Mouse (Mus musculus): ENCODE data around the gene Eif2b4. TPM values are rescaled to one million over a fixed set of nuclear protein-coding genes. Genes with fewer than 3 reads are reported as not detected.

Gene Eif2b4
- polyA plus RNA-seq (2017; shearing (Covaris generic)), result 73.7 TPM

GRCm38 (mm10) chr5:31192939-31193630, at the start of gene Eif2b4, which contains the start of gene Snx17:
Gene Eif2b4, minus strand, starts transcription at chr5:31193430.
Gene Snx17, plus strand, starts transcription at chr5:31193227.

GRCm38 (mm10) chr5:31240637-31241521, 47.6 kb upstream of the Eif2b4 start, which contains the start of the genes Nrbp1 and Gm9970:
Gene Nrbp1, plus strand, starts transcription at chr5:31240864.
Gene Gm9970, minus strand, starts transcription at chr5:31241232.

GRCm38 (mm10) chr5:31220448-31221303, 27.4 kb upstream of the Eif2b4 start, which contains the start of gene Ppm1g:
Gene Ppm1g, minus strand, starts transcription at chr5:31220687.

GRCm38 (mm10) chr5:31201742-31202590, 8.7 kb upstream of the Eif2b4 start, which contains the start of gene Zfp513:
Gene Zfp513, minus strand, starts transcription at chr5:31202303.

GRCm38 (mm10) chr5:31179766-31180630, 13.2 kb downstream of the Eif2b4 start, which contains the start of the genes Gm29609 and Gtf3c2:
Gene Gm29609, minus strand, starts transcription at chr5:31179911.
Gene Gtf3c2, minus strand, starts transcription at chr5:31180144.

GRCm38 (mm10) chr5:31154152-31154553, 39.1 kb downstream of the Eif2b4 start, which contains the start of gene Mpv17:
Gene Mpv17, minus strand, starts transcription at chr5:31154251.

GRCm38 (mm10) chr5:31138241-31138967, 54.8 kb downstream of the Eif2b4 start, which contains the start of gene Ucn:
Gene Ucn, minus strand, starts transcription at chr5:31138829.

Other genes with a start within 250 kb of the Eif2b4 start
- not detected for gene Cgref1, start 247.8 kb downstream of the Eif2b4 start, polyA plus RNA-seq (2017; shearing (Covaris generic))
- gene Preb, start 233.1 kb downstream of the Eif2b4 start, polyA plus RNA-seq (2017; shearing (Covaris generic)), result 204 TPM
- gene Tcf23, start 224.8 kb downstream of the Eif2b4 start, polyA plus RNA-seq (2017; shearing (Covaris generic)), result not detected
- 91.2 TPM for gene Atraid, start 145.1 kb downstream of the Eif2b4 start, polyA plus RNA-seq (2017; shearing (Covaris generic))
- 10.9 TPM for gene Slc5a6, start 144.5 kb downstream of the Eif2b4 start, polyA plus RNA-seq (2017; shearing (Covaris generic))
- 29.7 TPM for gene Cad, start 138.7 kb downstream of the Eif2b4 start, polyA plus RNA-seq (2017; shearing (Covaris generic))
- not detected for gene Dnajc5g, start 87.1 kb downstream of the Eif2b4 start, polyA plus RNA-seq (2017; shearing (Covaris generic))
- gene Slc30a3, start 85.2 kb downstream of the Eif2b4 start, polyA plus RNA-seq (2017; shearing (Covaris generic)), result 0.60 TPM
- gene Trim54, start 76.7 kb downstream of the Eif2b4 start, polyA plus RNA-seq (2017; shearing (Covaris generic)), result not detected
- gene Ucn, start 54.6 kb downstream of the Eif2b4 start, polyA plus RNA-seq (2017; shearing (Covaris generic)), result not detected
- gene Mpv17, start 39.2 kb downstream of the Eif2b4 start, polyA plus RNA-seq (2017; shearing (Covaris generic)), result 48.8 TPM
- 2.1 TPM for gene Gm29609, start 13.5 kb downstream of the Eif2b4 start, polyA plus RNA-seq (2017; shearing (Covaris generic))
- gene Gtf3c2, start 13.3 kb downstream of the Eif2b4 start, polyA plus RNA-seq (2017; shearing (Covaris generic)), result 106 TPM
- 135 TPM for gene Snx17, start 203 bp downstream of the Eif2b4 start, polyA plus RNA-seq (2017; shearing (Covaris generic))
- 27.9 TPM for gene Zfp513, start 8.9 kb upstream of the Eif2b4 start, polyA plus RNA-seq (2017; shearing (Covaris generic))
- gene Ppm1g, start 27.3 kb upstream of the Eif2b4 start, polyA plus RNA-seq (2017; shearing (Covaris generic)), result 57.5 TPM
- gene Nrbp1, start 47.4 kb upstream of the Eif2b4 start, polyA plus RNA-seq (2017; shearing (Covaris generic)), result 188 TPM
- not detected for gene Gm9970, start 47.8 kb upstream of the Eif2b4 start, polyA plus RNA-seq (2017; shearing (Covaris generic))
- gene Krtcap3, start 58.3 kb upstream of the Eif2b4 start, polyA plus RNA-seq (2017; shearing (Covaris generic)), result 37.1 TPM
- gene Ift172, start 97.7 kb upstream of the Eif2b4 start, polyA plus RNA-seq (2017; shearing (Covaris generic)), result 14.7 TPM
- not detected for gene Fndc4, start 102.7 kb upstream of the Eif2b4 start, polyA plus RNA-seq (2017; shearing (Covaris generic))
- gene Gckr, start 104.0 kb upstream of the Eif2b4 start, polyA plus RNA-seq (2017; shearing (Covaris generic)), result not detected

Measured in activated CD4-positive, CD25-positive, alpha-beta regulatory T cell, adult 9 weeks (primary cell).